Mouse (Mus musculus) C2C12 (cell line): ENCODE results near the gene Fbxo17. TPM values are rescaled to one million over a fixed set of nuclear protein-coding genes. Genes with fewer than 3 reads are reported as not detected.

Experiments used
- H3K27me3 ChIP-seq: one replicate; pipeline ENCODE4 v1.6.1; 2011; ENCODE audit not compliant: control insufficient read depth, insufficient read depth, insufficient read length
- H3K36me3 ChIP-seq: one replicate; pipeline ENCODE4 v1.6.1; 2011; ENCODE audit not compliant: control insufficient read depth, insufficient read depth
- H3K4me3 ChIP-seq: one replicate; pipeline ENCODE4 v1.5.1; 2011; ENCODE audit warnings: mild to moderate bottlenecking, control low read depth; ENCODE audit not compliant: poor library complexity, insufficient read depth, severe bottlenecking
- H3K79me2 ChIP-seq: one replicate; pipeline ENCODE4 v1.6.1; 2011; ENCODE audit not compliant: control insufficient read depth, insufficient read depth
- H3K79me3 ChIP-seq: one replicate; pipeline ENCODE4 v1.6.1; 2011; ENCODE audit warnings: low read depth, control low read depth
- H3ac ChIP-seq: one replicate; pipeline ENCODE3; 2011; ENCODE audit warnings: low read depth; ENCODE audit not compliant: control insufficient read depth, insufficient read length
- CEBPB ChIP-seq: IDR thresholded peaks from one replicate; pipeline ENCODE4 v1.6.1; 2011; ENCODE audit warnings: low read depth, mild to moderate bottlenecking, control low read depth, moderate library complexity
- CTCF ChIP-seq: IDR thresholded peaks from one replicate; pipeline ENCODE4 v1.5.1; 2011; ENCODE audit not compliant: control insufficient read depth, insufficient read depth, insufficient read length
- FOSL1 ChIP-seq: IDR thresholded peaks from one replicate; pipeline ENCODE4 v1.8.0; 2011; ENCODE audit warnings: mild to moderate bottlenecking, low read length; ENCODE audit not compliant: poor library complexity, insufficient read depth, severe bottlenecking
- MAX ChIP-seq: IDR thresholded peaks from one replicate; pipeline ENCODE4 v1.6.1; 2011; ENCODE audit warnings: mild to moderate bottlenecking, control low read depth
- MYOD1 ChIP-seq: IDR thresholded peaks from one replicate; pipeline ENCODE4 v1.6.1; 2011; ENCODE audit warnings: low read depth; ENCODE audit not compliant: control insufficient read depth, insufficient read length
- MYOG ChIP-seq: IDR thresholded peaks from one replicate; pipeline ENCODE4 v1.6.1; 2011; ENCODE audit not compliant: control insufficient read depth, insufficient read length; ENCODE audit errors: extremely low read depth
- USF1 ChIP-seq: IDR thresholded peaks from one replicate; pipeline ENCODE4 v1.6.1; 2011; ENCODE audit warnings: low read depth, mild to moderate bottlenecking, control low read depth, moderate library complexity
- polyA plus RNA-seq: library from polyadenylated mRNA; unstranded; fragments of >200 nt; fragmentation: generic; extraction: Trizol; gene quantifications from one replicate; pipeline ENCODE4 v1.2.1, GENCODE M21; 2012; ENCODE audit warnings: missing spikeins

The Fbxo17 gene
- polyA plus RNA-seq, 1 experiment, result 9.8 TPM

DNA sequence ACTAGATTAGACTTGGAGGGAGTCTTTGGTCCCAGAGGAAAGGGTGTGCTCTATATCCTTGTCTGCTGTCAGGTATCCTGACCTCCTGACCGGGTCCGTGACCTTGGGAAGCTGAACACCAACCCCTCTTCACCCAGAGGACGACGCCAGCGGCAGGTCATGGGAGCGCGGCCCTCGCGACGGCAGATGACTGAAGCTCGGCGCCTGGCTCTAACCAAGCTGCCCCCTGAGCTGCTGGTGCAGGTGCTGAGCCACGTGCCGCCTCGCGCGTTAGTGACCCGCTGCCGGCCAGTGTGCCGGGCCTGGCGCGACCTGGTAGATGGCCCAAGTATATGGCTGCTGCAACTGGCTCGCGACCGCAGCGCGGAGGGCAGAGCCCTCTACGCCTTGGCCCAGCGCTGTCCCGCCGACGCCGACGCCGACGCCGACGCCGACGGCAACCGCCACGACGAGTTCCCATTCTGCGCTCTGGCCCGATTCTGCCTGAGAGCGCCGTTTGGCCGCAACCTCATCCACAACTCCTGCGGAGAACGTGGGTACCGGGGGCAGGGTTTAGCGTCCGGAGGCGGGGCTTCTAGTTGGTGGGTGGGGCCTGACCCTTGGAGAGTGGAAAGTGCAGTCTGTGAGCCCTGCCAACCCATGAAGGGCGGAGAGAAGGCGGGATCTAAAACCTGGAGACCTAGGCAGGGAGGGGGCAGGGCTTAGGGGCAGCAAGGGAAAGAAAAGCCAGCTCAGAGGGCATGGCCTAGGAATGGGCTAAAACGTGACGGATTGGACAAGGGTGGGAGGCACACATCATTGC lies 15.9 kb downstream of the Fbxo17 start:
- TF ChIP-seq CEBPB (no peak), FOSL1 (no peak), MYOG (no peak), MAX (no peak), MYOD1 (no peak), CTCF (no peak), USF1 (no peak)
- Histone ChIP-seq H3K4me3 (no peak overlapping the region), H3K36me3 (no peaks in the 10 kb centered on the region), H3ac (no peak overlapping the region), H3K79me2 (no peaks in the 10 kb centered on the region), H3K27me3 (no peaks in the 10 kb centered on the region), H3K79me3 (no peaks in the 10 kb centered on the region)

- H3K36me3 ChIP-seq, result peaks cover 5% of the 10 kb centered on the region
Observed at GRCm38 (mm10) chr7:28733211-28733610, 16.6 kb downstream of the Fbxo17 start.

GRCm38 (mm10) chr7:28735701-28736100 lies 19.1 kb downstream of the Fbxo17 start:
- Histone ChIP-seq H3K36me3 (peaks cover 11% of the 10 kb centered on the region), H3ac (no peak overlapping the region), H3K79me2 (peaks cover 3% of the 10 kb centered on the region), H3K27me3 (no peaks in the 10 kb centered on the region), H3K4me3 (no peak overlapping the region), H3K79me3 (no peaks in the 10 kb centered on the region)
- no peak for TF ChIP-seq FOSL1
- no peak for TF ChIP-seq MAX
- TF ChIP-seq CTCF, result no peak
- TF ChIP-seq USF1, result no peak
- no peak for TF ChIP-seq CEBPB
- no peak for TF ChIP-seq MYOG
- no peak for TF ChIP-seq MYOD1

More at GRCm38 (mm10) chr7:28733211-28733610, 16.6 kb downstream of the Fbxo17 start:
- Histone ChIP-seq H3K79me3 (no peaks in the 10 kb centered on the region), H3K79me2 (no peaks in the 10 kb centered on the region), H3K4me3 (no peak overlapping the region), H3ac (no peak overlapping the region), H3K27me3 (no peaks in the 10 kb centered on the region)
- TF ChIP-seq MYOD1, result no peak
- no peak for TF ChIP-seq CTCF
- no peak for TF ChIP-seq MAX
- TF ChIP-seq CEBPB, result no peak

DNA sequence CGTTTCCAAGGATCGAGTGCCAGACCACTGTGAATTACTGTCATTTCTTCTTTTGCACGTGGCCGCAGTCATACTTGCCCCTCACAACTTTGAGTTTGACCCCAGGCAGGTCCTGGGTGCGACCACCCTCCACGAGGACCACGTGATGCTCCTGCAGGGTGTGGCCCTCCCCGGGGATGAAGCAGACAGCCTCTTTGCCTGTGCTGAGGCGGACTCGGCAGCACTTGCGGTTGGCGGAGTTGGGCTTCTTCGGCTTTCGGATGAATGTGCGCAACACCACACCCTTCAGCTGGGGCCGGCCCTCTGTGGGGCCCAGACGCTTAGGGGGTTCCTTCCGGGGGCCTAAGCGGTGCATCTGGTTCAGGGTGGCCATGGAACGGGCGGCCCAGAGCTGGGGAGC lies 23.2 kb downstream of the Fbxo17 start:
- Histone ChIP-seq H3ac (no peak overlapping the region), H3K79me2 (peaks cover 11% of the 10 kb centered on the region), H3K4me3 (no peak overlapping the region), H3K36me3 (peaks cover 11% of the 10 kb centered on the region), H3K27me3 (no peaks in the 10 kb centered on the region), H3K79me3 (peaks cover 3% of the 10 kb centered on the region)
- TF ChIP-seq CTCF, result no peak
- TF ChIP-seq FOSL1, result no peak
- no peak for TF ChIP-seq USF1
- TF ChIP-seq MYOD1, result no peak
- no peak for TF ChIP-seq MYOG
- TF ChIP-seq CEBPB, result no peak
- TF ChIP-seq MAX, result no peak

- H3K79me3 ChIP-seq, result peaks cover 3% of the 10 kb centered on the region
- peak overlapping the region; percentile 68 for H3K4me3 ChIP-seq
- H3K27me3 ChIP-seq, result no peaks in the 10 kb centered on the region
- H3K36me3 ChIP-seq, result peaks cover 11% of the 10 kb centered on the region
- no peak for TF ChIP-seq CTCF
- TF ChIP-seq FOSL1, result no peak
- no peak for TF ChIP-seq MAX
- no peak for TF ChIP-seq MYOD1
- TF ChIP-seq MYOG, result no peak
- no peak for TF ChIP-seq USF1
- no peak for TF ChIP-seq CEBPB
- peak overlapping the region; percentile 94 for H3ac ChIP-seq
- H3K79me2 ChIP-seq, result peaks cover 11% of the 10 kb centered on the region
Observed at GRCm38 (mm10) chr7:28740949-28741348, 24.3 kb downstream of the Fbxo17 start.
